Mouse (Mus musculus): ENCODE data around the gene Padi3. TPM values are rescaled to one million over a fixed set of nuclear protein-coding genes. Genes with fewer than 3 reads are reported as not detected.

The Padi3 gene
- polyA plus RNA-seq, 1 experiment, result 0.03 TPM

GRCm38 (mm10) chr4:140740655-140741054 lies 69.8 kb downstream of the Padi3 start:
- Histone ChIP-seq H3K27me3 (replicated peaks; ENCODE audit: control insufficient read depth, insufficient read depth, low read length) (no peaks in the 10 kb centered on the region), H3K27ac (ENCODE audit: insufficient read depth, low read depth, low read length) (no peak overlapping the region), H3K4me1 (ENCODE audit: control insufficient read depth, insufficient read depth, low read length) (no peaks in the 10 kb centered on the region), H3K36me3 (ENCODE audit: control insufficient read depth, insufficient read depth, low read length) (no peaks in the 10 kb centered on the region), H3K4me3 (ENCODE audit: insufficient read depth, low read depth, low read length) (no peak overlapping the region)
- 83% methylated on average over 11 of the region's 11 CpGs for WGBS
- no peak for DNase-seq
- no peak for TF ChIP-seq CTCF (conservative IDR thresholded peaks at IDR 0.05; ENCODE audit: insufficient read depth, insufficient read length, low read depth, low read length)
- no peak for TF ChIP-seq POLR2A (IDR thresholded peaks at IDR 0.05; ENCODE audit: low read depth, low read length)

Other genes with a start within 250 kb of the Padi3 start
- gene Arhgef10l, start 144.6 kb downstream of the Padi3 start, polyA plus RNA-seq (2012; rRNA removed), result 42.0 and 56.2 TPM in 2 replicates
- gene Rcc2, start 110.1 kb downstream of the Padi3 start, polyA plus RNA-seq (2012; rRNA removed), result 18.7 and 20.9 TPM in 2 replicates
- gene Padi6, start 68.0 kb downstream of the Padi3 start, polyA plus RNA-seq (2012; rRNA removed), result not detected in 2 replicates
- gene Padi4, start 36.4 kb downstream of the Padi3 start, polyA plus RNA-seq (2012; rRNA removed), result 0.38 and 0.44 TPM in 2 replicates
- 0.13 and 0.23 TPM in 2 replicates for gene Padi1, start 35.1 kb upstream of the Padi3 start, polyA plus RNA-seq (2012; rRNA removed)
- gene Padi2, start 95.7 kb upstream of the Padi3 start, polyA plus RNA-seq (2012; rRNA removed), result 4.9 and 5.1 TPM in 2 replicates
- 655 and 703 TPM in 2 replicates for gene Sdhb, start 150.6 kb upstream of the Padi3 start, polyA plus RNA-seq (2012; rRNA removed)
- 46.3 and 56.0 TPM in 2 replicates for gene Atp13a2, start 176.2 kb upstream of the Padi3 start, polyA plus RNA-seq (2012; rRNA removed)
- gene Mfap2, start 199.8 kb upstream of the Padi3 start, polyA plus RNA-seq (2012; rRNA removed), result 14.9 and 18.0 TPM in 2 replicates
- 34.7 and 41.8 TPM in 2 replicates for gene Crocc, start 249.9 kb upstream of the Padi3 start, polyA plus RNA-seq (2012; rRNA removed)